Mouse (Mus musculus) cerebellum, adult 2 months (tissue): ENCODE measurements around the gene Trafd1.

Source experiments
- CTCF ChIP-seq: fragments of 200-500 bp; IDR thresholded peaks from 2 replicates; pipeline ENCODE4 v1.5.1; 2011; ENCODE audit warnings: low read depth, mild to moderate bottlenecking, control low read depth, low read length, moderate library complexity, borderline replicate concordance; ENCODE audit not compliant: insufficient read depth
- POLR2A ChIP-seq: fragments of 200-500 bp; IDR thresholded peaks from 2 replicates; pipeline ENCODE4 v1.6.1; 2011; ENCODE audit warnings: low read length, control low read depth, borderline replicate concordance; ENCODE audit not compliant: insufficient read depth

GRCm38 (mm10) chr5:121423297-121423696 is 37.9 kb upstream of the Trafd1 start:
- TF ChIP-seq CTCF (no peak), POLR2A (no peak)
